Mouse (Mus musculus): ENCODE data around the gene Abca6. TPM values are rescaled to one million over a fixed set of nuclear protein-coding genes. Genes with fewer than 3 reads are reported as not detected.

Abca6 gene
- polyA plus RNA-seq, 1 experiment from 2014 or later: not detected

- 88% methylated on average over 2 of the region's 2 CpGs for WGBS
- no peak overlapping the region for H3K4me3 ChIP-seq (ENCODE audit: low read depth, low read length)
- H3K9ac ChIP-seq (ENCODE audit: low read length): no peak overlapping the region
- DNase-seq (ENCODE audit: low spot score) (no peak), ATAC-seq (ENCODE audit: insufficient number of reproducible peaks, low FRiP score, low TSS enrichment, low read depth) (no peak)
- no peaks in the 10 kb centered on the region for H3K4me1 ChIP-seq (ENCODE audit: control insufficient read depth, insufficient read depth, low read length)
- no peaks in the 10 kb centered on the region for H3K36me3 ChIP-seq (ENCODE audit: control insufficient read depth, insufficient read depth, low read length)
- no peaks in the 10 kb centered on the region for H3K9me3 ChIP-seq (ENCODE audit: control insufficient read depth, low read length)
- H3K27ac ChIP-seq (replicated peaks; ENCODE audit: low read depth, low read length): no peak overlapping the region
- H3K27me3 ChIP-seq (ENCODE audit: control insufficient read depth, insufficient read depth, low read length): no peaks in the 10 kb centered on the region
- H3K4me2 ChIP-seq (ENCODE audit: low read depth, severe bottlenecking): no peak overlapping the region
These were observed 14.1 kb downstream of the Abca6 start for GRCm38 (mm10) chr11:110237466-110237865.

- ATAC-seq (ENCODE audit: insufficient number of reproducible peaks, low FRiP score, low TSS enrichment, low read depth) (no peak), DNase-seq (ENCODE audit: low spot score) (no peak)
- no peak overlapping the region for H3K27ac ChIP-seq (replicated peaks; ENCODE audit: low read depth, low read length)
- no peak overlapping the region for H3K4me3 ChIP-seq (ENCODE audit: low read depth, low read length)
- no peaks in the 10 kb centered on the region for H3K36me3 ChIP-seq (ENCODE audit: control insufficient read depth, insufficient read depth, low read length)
- H3K9ac ChIP-seq (ENCODE audit: low read length): no peak overlapping the region
- no peaks in the 10 kb centered on the region for H3K4me1 ChIP-seq (ENCODE audit: control insufficient read depth, insufficient read depth, low read length)
- H3K27me3 ChIP-seq (ENCODE audit: control insufficient read depth, insufficient read depth, low read length): no peaks in the 10 kb centered on the region
- H3K4me2 ChIP-seq (ENCODE audit: low read depth, severe bottlenecking): no peak overlapping the region
- no peaks in the 10 kb centered on the region for H3K9me3 ChIP-seq (ENCODE audit: control insufficient read depth, low read length)
These were observed 18.6 kb downstream of the Abca6 start for GRCm38 (mm10) chr11:110232975-110233374.

GRCm38 (mm10) chr11:110217118-110217517, 34.5 kb downstream of the Abca6 start:
- Histone ChIP-seq H3K4me1 (ENCODE audit: control insufficient read depth, insufficient read depth, low read length) (no peaks in the 10 kb centered on the region), H3K9me3 (ENCODE audit: control insufficient read depth, low read length) (no peaks in the 10 kb centered on the region), H3K4me2 (ENCODE audit: low read depth, severe bottlenecking) (no peak overlapping the region), H3K27ac (replicated peaks; ENCODE audit: low read depth, low read length) (no peak overlapping the region), H3K36me3 (ENCODE audit: control insufficient read depth, insufficient read depth, low read length) (no peaks in the 10 kb centered on the region), H3K9ac (ENCODE audit: low read length) (no peak overlapping the region), H3K27me3 (ENCODE audit: control insufficient read depth, insufficient read depth, low read length) (no peaks in the 10 kb centered on the region), H3K4me3 (ENCODE audit: low read depth, low read length) (no peak overlapping the region)
- DNase-seq (ENCODE audit: low spot score) (no peak), ATAC-seq (ENCODE audit: insufficient number of reproducible peaks, low FRiP score, low TSS enrichment, low read depth) (no peak)

- Histone ChIP-seq H3K4me1 (ENCODE audit: control insufficient read depth, insufficient read depth, low read length) (no peaks in the 10 kb centered on the region), H3K27ac (replicated peaks; ENCODE audit: low read depth, low read length) (no peak overlapping the region), H3K4me2 (ENCODE audit: low read depth, severe bottlenecking) (no peak overlapping the region), H3K9ac (ENCODE audit: low read length) (no peak overlapping the region), H3K27me3 (ENCODE audit: control insufficient read depth, insufficient read depth, low read length) (no peaks in the 10 kb centered on the region), H3K4me3 (ENCODE audit: low read depth, low read length) (no peak overlapping the region), H3K9me3 (ENCODE audit: control insufficient read depth, low read length) (no peaks in the 10 kb centered on the region), H3K36me3 (ENCODE audit: control insufficient read depth, insufficient read depth, low read length) (no peaks in the 10 kb centered on the region)
- DNase-seq (ENCODE audit: low spot score) (no peak), ATAC-seq (ENCODE audit: insufficient number of reproducible peaks, low FRiP score, low TSS enrichment, low read depth) (no peak)
- 81% methylated on average over 5 of the region's 5 CpGs for WGBS
These were observed 47.6 kb downstream of the Abca6 start for GRCm38 (mm10) chr11:110203930-110204329.

GRCm38 (mm10) chr11:110198882-110199281, 52.7 kb downstream of the Abca6 start:
- no peak overlapping the region for H3K4me3 ChIP-seq (ENCODE audit: low read depth, low read length)
- WGBS: 80% methylated on average over 3 of the region's 3 CpGs
- H3K4me2 ChIP-seq (ENCODE audit: low read depth, severe bottlenecking): no peak overlapping the region
- no peaks in the 10 kb centered on the region for H3K9me3 ChIP-seq (ENCODE audit: control insufficient read depth, low read length)
- no peak overlapping the region for H3K9ac ChIP-seq (ENCODE audit: low read length)
- ATAC-seq (ENCODE audit: insufficient number of reproducible peaks, low FRiP score, low TSS enrichment, low read depth) (no peak), DNase-seq (ENCODE audit: low spot score) (no peak)
- no peaks in the 10 kb centered on the region for H3K27me3 ChIP-seq (ENCODE audit: control insufficient read depth, insufficient read depth, low read length)
- H3K27ac ChIP-seq (replicated peaks; ENCODE audit: low read depth, low read length): no peak overlapping the region
- no peaks in the 10 kb centered on the region for H3K4me1 ChIP-seq (ENCODE audit: control insufficient read depth, insufficient read depth, low read length)
- no peaks in the 10 kb centered on the region for H3K36me3 ChIP-seq (ENCODE audit: control insufficient read depth, insufficient read depth, low read length)

- DNase-seq (ENCODE audit: low spot score) (no peak), ATAC-seq (ENCODE audit: insufficient number of reproducible peaks, low FRiP score, low TSS enrichment, low read depth) (no peak)
- Histone ChIP-seq H3K4me3 (ENCODE audit: low read depth, low read length) (no peak overlapping the region), H3K36me3 (ENCODE audit: control insufficient read depth, insufficient read depth, low read length) (no peaks in the 10 kb centered on the region), H3K4me2 (ENCODE audit: low read depth, severe bottlenecking) (no peak overlapping the region), H3K9ac (ENCODE audit: low read length) (no peak overlapping the region), H3K9me3 (ENCODE audit: control insufficient read depth, low read length) (no peaks in the 10 kb centered on the region), H3K27ac (replicated peaks; ENCODE audit: low read depth, low read length) (no peak overlapping the region), H3K27me3 (ENCODE audit: control insufficient read depth, insufficient read depth, low read length) (no peaks in the 10 kb centered on the region), H3K4me1 (ENCODE audit: control insufficient read depth, insufficient read depth, low read length) (no peaks in the 10 kb centered on the region)
- 92% methylated on average over 8 of the region's 8 CpGs for WGBS
These were observed 54.8 kb downstream of the Abca6 start for GRCm38 (mm10) chr11:110196561-110197306.

- 92% methylated on average over 4 of the region's 4 CpGs for WGBS
- H3K36me3 ChIP-seq (ENCODE audit: control insufficient read depth, insufficient read depth, low read length): no peaks in the 10 kb centered on the region
- H3K27ac ChIP-seq (replicated peaks; ENCODE audit: low read depth, low read length): no peak overlapping the region
- H3K9me3 ChIP-seq (ENCODE audit: control insufficient read depth, low read length): no peaks in the 10 kb centered on the region
- no peak overlapping the region for H3K4me3 ChIP-seq (ENCODE audit: low read depth, low read length)
- ATAC-seq (ENCODE audit: insufficient number of reproducible peaks, low FRiP score, low TSS enrichment, low read depth) (no peak), DNase-seq (ENCODE audit: low spot score) (no peak)
- H3K4me2 ChIP-seq (ENCODE audit: low read depth, severe bottlenecking): no peak overlapping the region
- H3K4me1 ChIP-seq (ENCODE audit: control insufficient read depth, insufficient read depth, low read length): no peaks in the 10 kb centered on the region
- no peaks in the 10 kb centered on the region for H3K27me3 ChIP-seq (ENCODE audit: control insufficient read depth, insufficient read depth, low read length)
- H3K9ac ChIP-seq (ENCODE audit: low read length): no peak overlapping the region
These were observed 56.3 kb downstream of the Abca6 start for GRCm38 (mm10) chr11:110195310-110195709.

GRCm38 (mm10) chr11:110171212-110171611, 80.4 kb downstream of the Abca6 start:
- DNase-seq (ENCODE audit: low spot score) (no peak), ATAC-seq (ENCODE audit: insufficient number of reproducible peaks, low FRiP score, low TSS enrichment, low read depth) (no peak)
- H3K4me2 ChIP-seq (ENCODE audit: low read depth, severe bottlenecking): no peak overlapping the region
- no peaks in the 10 kb centered on the region for H3K9me3 ChIP-seq (ENCODE audit: control insufficient read depth, low read length)
- 94% methylated on average over 3 of the region's 3 CpGs for WGBS
- H3K27ac ChIP-seq (replicated peaks; ENCODE audit: low read depth, low read length): no peak overlapping the region
- no peaks in the 10 kb centered on the region for H3K27me3 ChIP-seq (ENCODE audit: control insufficient read depth, insufficient read depth, low read length)
- H3K4me1 ChIP-seq (ENCODE audit: control insufficient read depth, insufficient read depth, low read length): no peaks in the 10 kb centered on the region
- no peak overlapping the region for H3K4me3 ChIP-seq (ENCODE audit: low read depth, low read length)
- no peaks in the 10 kb centered on the region for H3K36me3 ChIP-seq (ENCODE audit: control insufficient read depth, insufficient read depth, low read length)
- H3K9ac ChIP-seq (ENCODE audit: low read length): no peak overlapping the region

Measured in limb, embryonic 11.5 days (tissue).